Mouse (Mus musculus): ENCODE measurements around the gene Prrt1. TPM values are rescaled to one million over a fixed set of nuclear protein-coding genes. Genes with fewer than 3 reads are reported as not detected.

The Prrt1 gene
- polyA plus RNA-seq, 1 experiment from 2014 or later: 0.57 TPM

DNA sequence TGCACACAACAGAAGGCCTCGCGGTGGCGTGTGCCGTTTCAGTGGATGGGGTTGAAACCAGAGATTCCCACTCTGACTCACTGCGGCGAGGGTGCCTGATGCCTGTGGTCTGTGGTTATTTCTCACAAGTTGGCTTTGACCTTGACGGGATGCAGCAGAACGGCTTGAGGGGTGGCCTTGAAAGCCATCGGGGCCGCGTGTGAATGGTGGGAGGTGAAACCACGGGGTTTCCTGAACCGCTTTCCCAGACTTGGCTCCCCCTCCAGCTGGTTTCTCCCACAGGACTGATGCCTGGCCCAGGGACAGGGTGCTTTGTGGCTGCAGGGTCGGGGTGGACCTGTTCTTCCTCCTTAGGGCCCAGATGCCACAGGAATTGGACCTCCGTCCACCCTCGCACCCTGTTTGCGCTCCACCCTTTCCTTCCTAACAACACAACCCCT is 51.8 kb downstream of the Prrt1 start:
- H3K9ac ChIP-seq (ENCODE audit: low read length): no peak overlapping the region
- 79% methylated on average over 17 of the region's 17 CpGs for WGBS

DNA sequence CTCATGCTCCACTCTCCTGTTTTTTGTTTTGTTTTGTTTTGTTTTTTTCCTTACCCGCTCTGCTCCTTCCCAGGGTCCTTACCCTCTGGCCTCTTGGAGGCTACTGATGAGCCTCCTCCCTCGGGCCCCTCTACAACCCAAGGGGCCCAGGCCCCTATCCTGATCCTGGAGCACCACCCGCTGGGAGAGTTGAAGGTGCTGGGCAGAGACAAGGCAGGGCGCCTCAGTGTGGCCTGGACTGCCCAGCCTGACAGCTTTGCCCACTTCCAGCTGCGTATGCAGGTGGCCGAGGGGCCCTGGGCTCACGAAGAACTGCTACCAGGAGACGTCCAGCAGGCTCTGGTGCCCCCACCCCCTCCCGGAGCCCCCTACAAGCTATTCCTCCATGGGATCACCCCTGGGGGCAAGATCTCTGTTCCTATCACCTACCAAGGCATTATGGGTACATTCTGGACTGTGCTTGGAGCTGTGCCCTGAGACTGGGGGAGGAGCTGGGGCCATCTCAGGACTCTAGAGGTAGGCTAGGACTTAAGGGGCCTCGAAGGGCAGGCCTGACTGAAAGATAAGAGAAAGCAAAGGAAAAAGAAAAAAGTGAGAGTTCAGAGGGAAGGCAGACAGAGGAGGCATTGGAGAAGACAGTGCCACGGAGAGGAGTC is 52.7 kb downstream of the Prrt1 start:
- DNase-seq (ENCODE audit: low spot score) (no peak), ATAC-seq (ENCODE audit: insufficient read depth, low FRiP score, low TSS enrichment) (no peak)
- no peak overlapping the region for H3K27ac ChIP-seq (ENCODE audit: low read depth, low read length)
- no peak overlapping the region for H3K4me3 ChIP-seq (ENCODE audit: low read depth, low read length)
- no peak overlapping the region for H3K4me2 ChIP-seq (ENCODE audit: low read depth)
- H3K4me1 ChIP-seq (ENCODE audit: control insufficient read depth, insufficient read depth, low read length): no peaks in the 10 kb centered on the region
- WGBS: 80% methylated on average over 10 of the region's 11 CpGs
- H3K27me3 ChIP-seq (ENCODE audit: control insufficient read depth, insufficient read depth, low read length): no peaks in the 10 kb centered on the region
- no peaks in the 10 kb centered on the region for H3K9me3 ChIP-seq (ENCODE audit: control insufficient read depth, low read length)
- peak overlapping the region; percentile 1; the same call in 1 of the 2 replicates for H3K9ac ChIP-seq (ENCODE audit: low read length)
- H3K36me3 ChIP-seq (ENCODE audit: control insufficient read depth, insufficient read depth, low read length): no peaks in the 10 kb centered on the region

More for the DNA sequence above, 51.8 kb downstream of the Prrt1 start:
- Histone ChIP-seq H3K36me3 (ENCODE audit: control insufficient read depth, insufficient read depth, low read length) (no peaks in the 10 kb centered on the region), H3K9me3 (ENCODE audit: control insufficient read depth, low read length) (no peaks in the 10 kb centered on the region), H3K27me3 (ENCODE audit: control insufficient read depth, insufficient read depth, low read length) (no peaks in the 10 kb centered on the region), H3K4me1 (ENCODE audit: control insufficient read depth, insufficient read depth, low read length) (no peaks in the 10 kb centered on the region), H3K4me3 (ENCODE audit: low read depth, low read length) (no peak overlapping the region), H3K4me2 (ENCODE audit: low read depth) (no peak overlapping the region), H3K27ac (ENCODE audit: low read depth, low read length) (no peak overlapping the region)
- no peak for ATAC-seq (ENCODE audit: insufficient read depth, low FRiP score, low TSS enrichment)
- DNase-seq (ENCODE audit: low spot score): no peak

Other genes with a start within 250 kb of the Prrt1 start
- 1.3 and 1.7 TPM in 2 replicates for gene BC051142, start 230.7 kb upstream of the Prrt1 start, polyA plus RNA-seq (2014; fragmentation: Nextera tagmentation; extraction: Ambion mirVana)
- not detected in 2 replicates for gene Btnl4, start 152.2 kb upstream of the Prrt1 start, polyA plus RNA-seq (2014; fragmentation: Nextera tagmentation; extraction: Ambion mirVana)
- gene Btnl6, start 112.2 kb upstream of the Prrt1 start, polyA plus RNA-seq (2014; fragmentation: Nextera tagmentation; extraction: Ambion mirVana): not detected in 2 replicates
- gene Notch4, start 65.3 kb upstream of the Prrt1 start, polyA plus RNA-seq (2014; fragmentation: Nextera tagmentation; extraction: Ambion mirVana): 11.0 and 13.1 TPM in 2 replicates
- gene Gpsm3, start 39.7 kb upstream of the Prrt1 start, polyA plus RNA-seq (2014; fragmentation: Nextera tagmentation; extraction: Ambion mirVana): 4.0 and 5.1 TPM in 2 replicates
- gene Pbx2, start 38.3 kb upstream of the Prrt1 start, polyA plus RNA-seq (2014; fragmentation: Nextera tagmentation; extraction: Ambion mirVana): 17.0 and 17.3 TPM in 2 replicates
- gene Ager, start 31.7 kb upstream of the Prrt1 start, polyA plus RNA-seq (2014; fragmentation: Nextera tagmentation; extraction: Ambion mirVana): 2.3 and 2.4 TPM in 2 replicates
- 177 and 187 TPM in 2 replicates for gene Rnf5, start 25.8 kb upstream of the Prrt1 start, polyA plus RNA-seq (2014; fragmentation: Nextera tagmentation; extraction: Ambion mirVana)
- 83.3 and 91.2 TPM in 2 replicates for gene Agpat1, start 25.3 kb upstream of the Prrt1 start, polyA plus RNA-seq (2014; fragmentation: Nextera tagmentation; extraction: Ambion mirVana)
- gene Egfl8, start 13.6 kb upstream of the Prrt1 start, polyA plus RNA-seq (2014; fragmentation: Nextera tagmentation; extraction: Ambion mirVana): 10.2 and 12.1 TPM in 2 replicates
- gene Ppt2, start 1.0 kb upstream of the Prrt1 start, polyA plus RNA-seq (2014; fragmentation: Nextera tagmentation; extraction: Ambion mirVana): 27.6 and 30.3 TPM in 2 replicates
- 15.5 and 17.6 TPM in 2 replicates for gene Fkbpl, start 15.2 kb downstream of the Prrt1 start, polyA plus RNA-seq (2014; fragmentation: Nextera tagmentation; extraction: Ambion mirVana)
- 78.3 and 88.4 TPM in 2 replicates for gene Atf6b, start 17.6 kb downstream of the Prrt1 start, polyA plus RNA-seq (2014; fragmentation: Nextera tagmentation; extraction: Ambion mirVana)
- 0.03 TPM in 1 of 2 replicates, not detected in the other for gene Tnxb, start 41.0 kb downstream of the Prrt1 start, polyA plus RNA-seq (2014; fragmentation: Nextera tagmentation; extraction: Ambion mirVana)
- gene C4b, start 114.3 kb downstream of the Prrt1 start, polyA plus RNA-seq (2014; fragmentation: Nextera tagmentation; extraction: Ambion mirVana): not detected in 2 replicates
- not detected in 2 replicates for gene Cyp21a1, start 175.0 kb downstream of the Prrt1 start, polyA plus RNA-seq (2014; fragmentation: Nextera tagmentation; extraction: Ambion mirVana)
- 20.3 and 24.7 TPM in 2 replicates for gene Stk19, start 207.4 kb downstream of the Prrt1 start, polyA plus RNA-seq (2014; fragmentation: Nextera tagmentation; extraction: Ambion mirVana)
- gene Dxo, start 207.5 kb downstream of the Prrt1 start, polyA plus RNA-seq (2014; fragmentation: Nextera tagmentation; extraction: Ambion mirVana): 69.4 and 71.0 TPM in 2 replicates
- gene Skiv2l, start 220.7 kb downstream of the Prrt1 start, polyA plus RNA-seq (2014; fragmentation: Nextera tagmentation; extraction: Ambion mirVana): 45.0 and 55.7 TPM in 2 replicates
- 125 and 132 TPM in 2 replicates for gene Nelfe, start 220.9 kb downstream of the Prrt1 start, polyA plus RNA-seq (2014; fragmentation: Nextera tagmentation; extraction: Ambion mirVana)
- gene Cfb, start 233.0 kb downstream of the Prrt1 start, polyA plus RNA-seq (2014; fragmentation: Nextera tagmentation; extraction: Ambion mirVana): 2.6 and 2.9 TPM in 2 replicates
- 1.7 and 2.1 TPM in 2 replicates for gene Zbtb12, start 249.9 kb downstream of the Prrt1 start, polyA plus RNA-seq (2014; fragmentation: Nextera tagmentation; extraction: Ambion mirVana)

All from neural tube, embryonic 11.5 days (tissue).